Mouse (Mus musculus) small intestine, adult 10 weeks (tissue): Measurements from ENCODE around the gene Myo15. TPM values are rescaled to one million over a fixed set of nuclear protein-coding genes. Genes with fewer than 3 reads are reported as not detected.

Experiments
- polyA plus RNA-seq: library from polyadenylated mRNA; stranded (reverse); fragments of 350-450 nt; fragmentation: Illumina TruSeq; extraction: RNeasy Lipid Tissue Mini Kit (QIAGEN cat#74804); gene quantifications from one replicate; pipeline ENCODE4 v1.2.3, GENCODE M21; 2014; ENCODE audit warnings: low replicate concordance

The Myo15 gene
- polyA plus RNA-seq = not detected

GRCm38 (mm10) chr11:60469039-60469438 lies at the start of gene Myo15:
Gene Myo15 (plus strand): TSS chr11:60469339.

DNA sequence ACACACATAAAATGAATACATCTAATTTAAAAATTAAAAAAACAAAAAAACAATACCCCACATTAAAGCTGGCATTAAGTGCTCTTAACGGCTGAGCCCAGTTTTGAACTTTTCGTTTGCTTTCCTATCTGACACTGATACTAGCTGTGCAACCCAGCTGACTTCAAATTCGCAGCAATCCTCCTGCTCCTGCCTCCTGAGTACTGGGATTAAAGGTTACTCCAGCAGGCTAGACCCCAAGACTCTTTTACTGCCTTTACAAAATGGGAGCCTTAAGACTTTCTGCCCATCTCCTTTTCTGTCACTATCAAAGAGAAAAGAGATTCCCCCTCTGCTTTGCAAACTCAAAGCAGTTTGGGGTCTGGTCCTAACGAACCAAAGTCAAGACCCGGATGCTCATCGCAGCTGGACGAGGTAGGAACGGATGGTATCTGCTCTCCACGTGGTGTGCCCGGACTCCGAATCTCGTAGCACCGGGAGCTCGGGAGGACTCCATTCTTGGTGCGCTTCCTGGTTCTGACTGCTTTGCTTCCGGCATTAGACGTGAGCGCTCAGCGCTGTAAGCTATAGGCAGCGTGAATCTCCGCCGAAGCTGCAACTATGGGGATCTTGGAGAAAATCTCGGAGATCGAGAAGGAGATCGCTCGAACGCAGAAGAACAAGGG lies 14.9 kb upstream of the Myo15 start, which contains the start of gene Drg2:
Gene Drg2 (plus strand): TSS at position 512 of the 665 bp plus-strand sequence.

GRCm38 (mm10) chr11:60536180-60536858 lies 67.2 kb downstream of the Myo15 start, which contains the start of gene Alkbh5:
Gene Alkbh5 (plus strand): TSS chr11:60536381.

Other genes starting within 250 kb of the Myo15 start
- 0.26 TPM for gene Srebf1, start 246.8 kb upstream of the Myo15 start, polyA plus RNA-seq
- gene Tom1l2, start 116.4 kb upstream of the Myo15 start, polyA plus RNA-seq = 14.9 TPM
- gene Drc3, start 116.0 kb upstream of the Myo15 start, polyA plus RNA-seq = 1.5 TPM
- gene Gid4, start 52.2 kb upstream of the Myo15 start, polyA plus RNA-seq = 25.2 TPM
- gene Atpaf2, start 50.9 kb upstream of the Myo15 start, polyA plus RNA-seq = 7.0 TPM
- gene Drg2, start 14.7 kb upstream of the Myo15 start, polyA plus RNA-seq = 8.3 TPM
- gene Alkbh5, start 67.0 kb downstream of the Myo15 start, polyA plus RNA-seq = 37.4 TPM
- not detected for gene Llgl1, start 230.4 kb downstream of the Myo15 start, polyA plus RNA-seq